Comparison of ENCODE assay signal across 8 mouse cellular contexts in the genomic region with DNA sequence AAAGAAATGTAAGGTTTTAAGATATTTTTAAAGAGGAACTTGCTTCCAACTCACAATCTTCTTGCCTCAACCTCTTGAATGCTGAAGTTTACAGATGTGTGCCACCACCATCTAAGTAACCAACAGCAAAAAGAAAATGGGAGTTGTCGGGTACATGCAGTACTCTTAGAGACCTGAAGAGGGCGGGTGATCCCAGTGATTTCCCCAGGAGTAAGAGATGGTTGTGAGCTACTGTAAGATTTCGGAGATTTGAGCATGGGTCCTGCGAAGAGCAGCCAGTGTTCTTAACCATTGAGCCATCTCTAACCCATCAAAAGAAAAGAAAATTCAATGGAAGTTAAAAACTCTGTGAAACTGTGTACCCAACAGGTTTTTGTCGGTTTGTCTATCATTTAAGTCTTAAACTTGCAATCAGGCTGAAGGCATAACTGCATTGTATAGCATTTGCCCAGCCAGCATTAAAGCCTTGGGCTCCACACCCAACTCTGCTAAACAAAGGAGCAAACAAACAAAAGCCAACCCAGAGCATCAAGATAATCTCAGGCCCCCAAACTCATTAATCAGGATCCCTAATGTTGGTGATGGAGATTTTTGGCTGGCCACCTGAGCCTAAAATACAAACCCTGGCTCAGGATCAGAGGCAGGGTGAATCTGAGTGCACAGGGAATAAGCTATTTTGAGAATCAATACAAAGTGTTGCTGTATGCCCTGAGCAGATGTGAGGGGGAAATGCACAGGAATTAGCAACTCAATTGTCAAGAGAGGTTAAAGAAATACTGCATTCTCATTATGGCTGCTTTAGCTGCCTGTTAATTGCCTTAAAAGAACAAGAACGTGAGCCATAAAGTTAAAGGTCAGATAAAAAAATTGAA.
DNase-seq lines count a peak whose midpoint lies in the region; ATAC-seq and TF ChIP-seq lines count a peak whose summit lies in the region.

No protein-coding gene starts in this region.

- H3K27ac ChIP-seq in kidney, postnatal 0 days: no peak overlapping the region

- no peaks in the 10 kb centered on the region for H3K27me3 ChIP-seq in kidney, postnatal 0 days (ENCODE audit: insufficient read depth, low read length)

- peak; percentile 6 for DNase-seq in heart, adult 8-10 months (ENCODE audit: low spot score)
- no peak for DNase-seq in heart, adult 9 months (ENCODE audit: low spot score in 2 of 2)
- peak; percentile 68 for DNase-seq in CD4-positive, CD25-positive, alpha-beta regulatory T cell, adult 2 months (ENCODE audit: low read depth, low spot score)
- DNase-seq in adrenal gland, postnatal 10 days: peak; percentile 75
- peak; percentile 68 for DNase-seq in kidney, postnatal 0 days (ENCODE audit: low spot score)
- peak; percentile 60 for DNase-seq in mesoderm, embryonic 11.5 days (ENCODE audit: low read depth, low spot score)
- DNase-seq in thymus, postnatal 14 days: peak; percentile 59

- H3K36me3 ChIP-seq in kidney, postnatal 0 days (ENCODE audit: insufficient read depth, low read length): no peaks in the 10 kb centered on the region

- 32% methylated on average over 6 of the region's 6 CpGs for WGBS in kidney, postnatal 0 days

- H3K9me3 ChIP-seq in kidney, postnatal 0 days (replicated peaks; ENCODE audit: low read length): no peaks in the 10 kb centered on the region

- H3K4me1 ChIP-seq in kidney, postnatal 0 days (replicated peaks; ENCODE audit: insufficient read depth, low read length): no peaks in the 10 kb centered on the region

- peak; percentile 77 for ATAC-seq in erythroblast, adult 5-6 weeks (replicated peaks; ENCODE audit: low FRiP score, poor library complexity, severe bottlenecking)
- 0 out of 2 replicates have a peak, but pooled peaks have one; percentile 54 for ATAC-seq in kidney, postnatal 0 days (replicated peaks; ENCODE audit: low FRiP score, low read depth)

- no peak overlapping the region for H3K4me3 ChIP-seq in kidney, postnatal 0 days (replicated peaks; ENCODE audit: low read depth, low read length)

- H3K4me2 ChIP-seq in kidney, postnatal 0 days (ENCODE audit: low read length): no peak overlapping the region

- peak; percentile 84 for TF ChIP-seq CTCF in kidney, postnatal 0 days (IDR thresholded peaks at IDR 0.05; ENCODE audit: low read depth)

- no peak overlapping the region for H3K9ac ChIP-seq in kidney, postnatal 0 days (ENCODE audit: low read depth, low read length)

Comparison
In these comparisons a context has a peak if more than half of its experiments do, and no peak if none do; other contexts are left out.
1. DNase-seq: peak in heart, adult 8-10 months (single experiment), CD4-positive, CD25-positive, alpha-beta regulatory T cell, adult 2 months (single experiment), adrenal gland, postnatal 10 days (single experiment), kidney, postnatal 0 days (single experiment), mesoderm, embryonic 11.5 days (single experiment) and thymus, postnatal 14 days (single experiment); none in heart, adult 9 months (0 of 2).